Mouse (Mus musculus): ENCODE results near the gene Dhdds. TPM values are rescaled to one million over a fixed set of nuclear protein-coding genes. Genes with fewer than 3 reads are reported as not detected.

Gene Dhdds
- 37.9 TPM for polyA plus RNA-seq (2017; shearing (Covaris generic))

GRCm38 (mm10) chr4:134000466-134001438 lies at the start of gene Dhdds:
Gene Dhdds (minus strand): TSS chr4:134000918.

GRCm38 (mm10) chr4:134018779-134019145 lies 18.0 kb upstream of the Dhdds start, which contains the start of gene Lin28a:
Gene Lin28a (minus strand): TSS chr4:134018841.

GRCm38 (mm10) chr4:133968150-133968921 lies 32.4 kb downstream of the Dhdds start, which contains the start of gene Hmgn2:
Gene Hmgn2 (minus strand): TSS chr4:133968650.

Other genes with a start within 250 kb of the Dhdds start
- gene Arid1a, start 244.1 kb downstream of the Dhdds start, polyA plus RNA-seq (2017; shearing (Covaris generic)), result 35.2 TPM
- gene Rps6ka1, start 113.1 kb downstream of the Dhdds start, polyA plus RNA-seq (2017; shearing (Covaris generic)), result 263 TPM
- gene Hmgn2, start 32.3 kb downstream of the Dhdds start, polyA plus RNA-seq (2017; shearing (Covaris generic)), result 443 TPM
- gene Lin28a, start 17.9 kb upstream of the Dhdds start, polyA plus RNA-seq (2017; shearing (Covaris generic)), result not detected
- 2.1 TPM for gene Zfp683, start 52.9 kb upstream of the Dhdds start, polyA plus RNA-seq (2017; shearing (Covaris generic))
- 18.0 TPM for gene Crybg2, start 59.9 kb upstream of the Dhdds start, polyA plus RNA-seq (2017; shearing (Covaris generic))
- 3,141 TPM for gene Cd52, start 94.2 kb upstream of the Dhdds start, polyA plus RNA-seq (2017; shearing (Covaris generic))
- gene Ubxn11, start 101.7 kb upstream of the Dhdds start, polyA plus RNA-seq (2017; shearing (Covaris generic)), result 57.8 TPM
- gene Sh3bgrl3, start 127.9 kb upstream of the Dhdds start, polyA plus RNA-seq (2017; shearing (Covaris generic)), result 1,589 TPM
- 73.8 TPM for gene Cep85, start 186.2 kb upstream of the Dhdds start, polyA plus RNA-seq (2017; shearing (Covaris generic))
- not detected for gene Gm7534, start 202.1 kb upstream of the Dhdds start, polyA plus RNA-seq (2017; shearing (Covaris generic))
- gene Catsper4, start 226.5 kb upstream of the Dhdds start, polyA plus RNA-seq (2017; shearing (Covaris generic)), result not detected
- not detected for gene Cnksr1, start 237.5 kb upstream of the Dhdds start, polyA plus RNA-seq (2017; shearing (Covaris generic))
- 4.7 TPM for gene E130218I03Rik, start 242.7 kb upstream of the Dhdds start, polyA plus RNA-seq (2017; shearing (Covaris generic))
- 12.8 TPM for gene Zfp593, start 244.7 kb upstream of the Dhdds start, polyA plus RNA-seq (2017; shearing (Covaris generic))
- not detected for gene Gm30191, start 246.0 kb upstream of the Dhdds start, polyA plus RNA-seq (2017; shearing (Covaris generic))